Mouse (Mus musculus) CD4-positive, CD25-positive, alpha-beta regulatory T cell, adult 2 months (primary cell): ENCODE results near the gene Casp7.
A peak's percentile ranks its signal among the peaks of the same experiment; 100 is the strongest.

Source experiments
- DNase-seq: peaks from one replicate; pipeline ENCODE4 v3.0.0-alpha.2; 2012; ENCODE audit warnings: low read depth, low spot score

Gene Casp7

DNA sequence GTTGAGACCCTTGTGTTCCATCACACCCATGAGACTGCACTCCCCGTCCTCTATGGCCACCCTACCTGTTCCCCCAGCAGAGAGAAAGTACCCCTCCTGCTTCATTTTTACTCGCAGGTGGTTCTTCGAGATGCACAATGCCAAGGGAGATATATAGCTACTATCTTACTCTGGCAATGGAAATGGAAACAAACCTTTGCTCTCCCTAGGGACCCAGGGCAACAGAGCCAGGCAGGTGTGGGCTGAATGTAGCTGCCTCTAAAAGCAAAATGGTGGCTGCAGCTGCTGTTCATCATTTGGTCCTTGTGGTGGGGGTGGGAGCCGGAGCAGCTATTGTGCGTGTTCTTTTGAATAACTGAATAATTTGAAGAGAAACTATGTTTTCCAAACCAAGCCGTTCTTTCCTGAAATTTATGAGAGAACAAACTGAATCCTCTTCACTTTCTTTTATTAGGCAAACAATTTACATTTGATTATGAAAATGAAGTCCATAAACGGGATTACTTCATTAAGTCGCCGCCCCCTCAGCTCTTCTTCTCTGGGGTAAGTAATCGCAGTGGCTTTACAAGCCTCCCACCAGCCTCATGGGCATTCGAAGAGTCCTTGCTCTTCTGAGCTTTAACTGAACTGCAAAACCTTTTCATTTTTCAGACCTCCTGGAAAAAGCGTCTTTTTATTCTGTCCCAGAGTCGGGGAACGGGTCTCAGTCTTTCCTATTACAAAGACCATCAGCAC is 73.5 kb downstream of the Casp7 start:
- no peak for DNase-seq

DNA sequence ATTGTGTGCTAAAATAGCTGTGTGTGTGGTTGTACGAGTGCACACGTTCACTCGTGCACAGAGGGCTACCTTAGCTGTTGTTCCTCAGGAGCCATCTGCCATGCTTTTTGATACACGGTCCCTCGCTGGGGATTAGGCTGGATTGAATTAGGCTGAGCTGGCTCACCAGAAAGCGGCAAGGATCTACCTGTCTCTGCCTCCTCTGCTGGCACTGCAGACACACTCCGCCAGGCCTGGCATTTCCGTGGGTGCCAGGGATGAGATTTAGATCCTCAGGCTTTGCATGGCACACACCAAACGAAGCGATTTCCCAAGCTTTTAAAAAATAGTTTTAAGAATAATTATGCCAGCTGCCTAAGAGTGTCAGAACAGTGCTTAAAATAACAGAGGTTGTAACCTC is 75.0 kb downstream of the Casp7 start:
- no peak for DNase-seq

DNA sequence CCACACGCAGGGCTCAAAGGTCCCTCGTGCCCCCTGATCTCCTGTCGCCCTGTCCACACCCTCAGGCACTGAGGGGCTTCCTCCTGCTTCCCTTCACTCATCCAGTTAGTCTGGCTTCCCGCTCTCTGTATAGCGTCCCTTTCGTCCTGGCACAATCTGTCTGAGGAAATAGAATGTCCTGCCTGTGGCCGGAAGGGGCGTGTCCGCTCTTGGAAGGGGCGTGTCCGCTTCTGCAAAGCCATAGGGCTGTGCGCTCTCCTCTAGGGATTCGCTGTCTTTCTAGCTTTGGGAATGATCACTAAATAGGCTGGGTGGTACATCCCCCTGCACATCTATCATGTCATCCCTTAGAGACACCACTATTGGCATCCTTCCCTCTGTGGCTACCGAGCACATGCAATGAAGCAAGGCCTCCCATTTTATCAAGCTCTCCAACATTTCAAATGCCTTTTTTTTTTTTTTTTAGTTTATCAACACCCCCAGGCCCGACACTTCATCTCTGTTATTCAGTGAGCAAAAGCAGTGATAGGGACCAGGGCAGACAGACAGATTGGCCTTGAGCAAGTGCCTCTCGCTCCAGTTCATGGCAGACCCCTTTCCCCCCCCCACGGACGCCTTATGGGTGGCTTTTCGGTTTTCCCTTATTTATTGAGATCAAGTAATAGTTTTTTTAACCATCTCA is 78.1 kb downstream of the Casp7 start:
- peak; percentile 15 for DNase-seq

DNA sequence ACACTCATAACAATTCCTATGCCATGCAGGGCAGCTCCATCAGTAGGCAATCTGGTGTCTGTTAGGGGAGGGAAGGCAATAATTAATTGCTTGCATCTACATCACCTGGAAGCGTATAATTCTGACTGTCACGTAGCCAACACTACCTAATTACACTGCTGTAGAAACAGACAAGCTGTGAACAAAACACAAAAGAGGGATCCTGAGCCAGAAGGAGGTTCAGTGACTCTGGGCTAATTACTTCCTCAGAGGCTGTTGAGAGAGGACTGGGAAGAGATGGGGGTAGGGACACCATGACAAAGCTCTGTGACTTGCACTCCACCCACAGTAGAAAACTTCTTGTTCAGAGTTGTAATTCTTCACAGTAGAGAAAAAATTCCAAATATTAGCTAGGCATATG is 79.6 kb downstream of the Casp7 start:
- no peak for DNase-seq

DNA sequence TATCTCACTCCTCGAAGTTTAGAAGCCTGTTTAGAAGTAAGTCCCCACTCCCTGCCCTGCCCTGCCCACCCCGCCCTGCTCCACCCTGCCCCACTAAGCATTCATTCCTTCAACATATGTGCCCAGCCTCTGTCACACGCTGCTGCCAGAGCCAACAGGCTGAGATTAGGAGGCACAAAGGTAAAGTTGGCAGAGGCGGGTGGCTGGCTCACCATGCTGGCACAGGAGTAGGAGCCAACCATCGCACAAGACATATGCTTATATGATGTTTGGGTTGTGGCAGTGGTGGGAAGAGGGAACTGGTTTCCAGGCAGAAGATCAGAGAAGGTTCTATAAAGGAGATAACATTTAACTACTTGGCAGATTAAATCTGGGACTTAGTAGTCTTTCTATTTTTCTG is 80.3 kb downstream of the Casp7 start:
- no peak for DNase-seq

DNA sequence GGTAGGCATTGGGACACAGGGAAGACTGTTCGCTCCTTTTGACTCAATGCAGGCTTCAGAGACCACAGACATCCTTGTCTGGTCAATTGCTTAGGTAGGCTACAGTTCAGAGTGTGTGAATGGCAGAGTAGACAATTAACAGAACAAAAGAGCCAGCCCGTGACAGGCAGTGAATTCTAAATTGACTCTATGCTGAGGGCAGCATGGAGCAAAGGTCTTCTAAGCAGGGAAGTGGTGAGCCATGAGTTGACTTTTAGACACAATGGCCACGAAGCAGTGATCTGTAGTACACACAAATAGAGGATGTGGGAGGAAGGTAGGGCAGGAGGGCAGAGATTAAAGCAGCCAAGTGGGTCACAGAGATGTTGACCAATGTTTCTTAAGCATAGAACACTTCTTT is 80.9 kb downstream of the Casp7 start:
- no peak for DNase-seq

DNA sequence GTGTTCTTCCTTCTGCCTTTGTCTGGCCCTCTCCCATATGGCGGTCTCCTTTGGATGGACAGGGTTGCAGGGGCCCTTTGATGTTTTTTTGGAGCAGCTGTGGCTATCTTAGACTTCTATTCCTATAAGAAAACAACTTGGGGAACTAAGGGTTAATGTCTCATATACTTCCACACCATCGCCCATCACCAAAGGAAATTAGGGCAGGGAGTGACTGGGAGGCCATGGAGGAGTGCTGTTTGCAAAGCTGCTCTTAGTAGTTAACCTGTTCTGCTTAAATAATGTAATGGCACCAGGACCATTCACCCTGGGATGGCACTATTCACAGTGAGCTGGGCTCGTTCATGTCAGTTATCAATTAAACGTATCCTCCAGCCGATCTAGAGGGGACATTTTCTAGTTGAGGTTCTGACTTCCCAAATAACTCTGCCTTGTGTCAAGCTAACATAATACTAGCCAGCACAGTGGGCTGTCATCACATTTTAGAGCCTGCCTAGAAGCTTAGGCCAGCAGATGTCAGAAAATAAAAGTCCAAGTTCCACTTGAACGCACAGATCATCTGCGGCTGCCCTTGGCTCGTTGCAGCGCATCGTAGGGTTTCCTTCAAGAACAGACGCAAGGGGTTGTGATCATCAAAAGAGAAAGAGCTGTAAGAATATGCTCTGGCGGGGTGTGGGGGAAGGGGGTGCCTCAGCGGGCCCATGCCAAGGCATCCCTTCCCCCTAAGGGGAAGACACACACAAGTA is 87.9 kb downstream of the Casp7 start:
- no peak for DNase-seq

DNA sequence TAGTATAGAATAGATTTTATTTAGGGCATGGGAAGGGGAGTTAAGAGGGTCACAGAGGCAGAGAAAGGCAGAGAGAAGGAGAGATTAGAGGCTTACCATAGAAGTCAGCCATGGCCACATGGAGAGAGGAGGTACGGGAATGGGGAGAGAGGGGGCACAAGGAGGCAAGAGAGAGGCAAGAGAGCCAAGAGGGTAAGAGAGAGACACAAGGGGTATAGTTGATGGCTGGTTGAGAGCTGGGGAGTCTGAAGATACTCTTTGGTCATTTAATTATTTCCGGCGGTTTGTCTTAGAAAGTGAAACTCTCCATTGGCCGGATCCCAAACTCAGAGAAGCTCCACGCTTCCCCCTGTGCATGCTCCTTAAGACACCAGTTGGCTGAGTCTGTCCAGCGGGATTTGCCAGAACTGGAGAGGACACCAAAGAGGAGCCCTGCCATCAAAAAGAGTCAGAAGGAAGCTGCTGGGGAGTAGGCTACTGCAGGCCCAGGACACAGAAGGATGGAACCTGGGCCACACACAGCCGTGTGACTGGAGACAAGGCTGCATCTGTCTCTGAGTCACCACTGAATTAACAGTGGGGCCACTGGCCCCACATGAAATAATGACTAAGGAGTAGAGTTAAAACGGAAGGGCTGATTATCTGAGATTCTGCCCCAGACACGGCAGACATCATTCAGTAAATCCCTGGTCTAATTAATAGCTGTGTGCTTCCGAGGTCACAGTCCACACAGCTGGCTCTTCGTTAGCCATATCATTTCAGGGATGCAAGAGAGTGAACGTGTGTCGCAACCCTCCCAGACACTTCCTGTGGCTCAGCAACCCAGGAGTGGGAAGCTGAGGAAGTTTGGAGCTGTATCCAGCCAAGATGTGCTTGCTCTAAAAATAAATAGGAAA is 88.7 kb downstream of the Casp7 start:
- no peak for DNase-seq

DNA sequence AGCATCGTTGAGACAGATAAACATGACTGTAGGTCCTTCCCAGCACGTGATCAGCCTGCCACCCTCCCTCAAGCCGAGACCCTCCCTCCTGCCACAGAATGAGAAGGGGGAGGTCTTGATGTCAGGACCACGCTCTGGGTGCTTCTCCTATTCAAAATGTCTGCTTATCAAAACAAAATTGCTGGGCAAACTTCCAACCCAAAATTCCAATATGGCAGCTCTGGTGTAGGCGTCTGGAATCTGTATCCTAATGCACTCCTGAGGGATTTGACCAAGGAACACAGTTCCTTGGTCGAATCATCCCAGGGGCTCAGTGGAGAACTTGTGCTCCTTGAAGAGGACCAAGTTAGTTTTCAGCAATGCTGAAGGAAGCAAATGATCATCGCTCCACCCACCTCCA is 90.0 kb downstream of the Casp7 start:
- no peak for DNase-seq

DNA sequence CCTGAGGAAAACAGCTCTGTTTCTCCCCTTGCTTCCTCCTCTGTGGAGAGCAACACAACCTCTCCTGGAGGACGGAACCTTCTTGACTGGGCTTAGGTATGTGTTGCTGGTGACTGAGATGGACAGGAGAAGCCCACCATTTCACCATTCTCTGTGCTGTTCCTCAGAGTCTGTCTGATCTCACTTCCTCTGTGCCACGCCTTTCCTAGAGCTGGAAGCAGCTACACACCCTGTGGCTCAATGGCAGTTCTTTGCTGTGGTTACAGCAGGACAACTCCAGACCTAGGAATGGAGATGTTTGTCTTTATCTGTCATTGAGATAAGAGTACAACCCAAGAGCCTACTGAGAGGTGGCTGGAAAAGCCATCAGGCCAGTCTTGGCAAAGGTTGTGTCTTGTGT is 90.4 kb downstream of the Casp7 start:
- no peak for DNase-seq

DNA sequence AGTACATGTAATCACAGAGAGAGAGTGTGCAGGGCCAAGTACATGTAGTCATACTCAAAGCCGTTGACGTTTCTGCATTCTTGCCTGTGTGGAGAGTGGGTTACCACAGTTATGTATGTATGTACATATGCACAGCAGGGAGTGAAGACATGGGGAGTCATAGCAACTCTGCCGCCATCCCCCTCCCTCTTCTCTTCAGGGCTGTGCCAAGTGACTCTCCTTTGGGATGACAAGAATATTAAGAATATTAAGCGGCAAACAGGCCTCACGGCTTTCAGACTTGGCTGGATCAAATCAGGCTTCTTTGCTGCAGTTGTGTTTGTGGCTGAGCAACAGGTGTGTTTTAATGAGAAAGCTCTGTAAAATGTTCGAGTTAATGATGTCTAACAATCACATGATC is 92.7 kb downstream of the Casp7 start:
- DNase-seq = no peak
